Mouse (Mus musculus) erythroblast, embryonic 14.5 days (primary cell): ENCODE measurements around the gene Abhd17a. TPM values are rescaled to one million over a fixed set of nuclear protein-coding genes. Genes with fewer than 3 reads are reported as not detected.

Experiments used
- H3K27me3 ChIP-seq: 2 replicates; pipeline ENCODE4 v1.6.1; 2012; ENCODE audit warnings: inconsistent platforms; ENCODE audit not compliant: control insufficient read depth
- H3K36me3 ChIP-seq: 2 replicates; pipeline ENCODE4 v1.6.1; 2012; ENCODE audit warnings: mild to moderate bottlenecking, inconsistent platforms; ENCODE audit not compliant: control insufficient read depth
- H3K4me1 ChIP-seq: 2 replicates; pipeline ENCODE4 v1.6.1; 2012; ENCODE audit warnings: inconsistent platforms; ENCODE audit not compliant: control insufficient read depth
- H3K4me3 ChIP-seq: replicated peaks from 2 replicates; pipeline ENCODE3; 2012; ENCODE audit warnings: moderate library complexity, mild to moderate bottlenecking, inconsistent platforms
- H3K9me3 ChIP-seq: 2 replicates; pipeline ENCODE4 v1.6.1; 2012; ENCODE audit warnings: low read length, inconsistent platforms, mixed read lengths; ENCODE audit not compliant: control insufficient read depth
- GATA1 ChIP-seq: IDR thresholded peaks from 2 replicates; pipeline ENCODE4 v1.6.1; 2012; ENCODE audit warnings: low read length, inconsistent platforms, mixed read lengths
- TAL1 ChIP-seq: IDR thresholded peaks from 3 replicates; pipeline ENCODE4 v1.6.1; 2012; ENCODE audit warnings: low read length, inconsistent platforms, mixed read lengths
- polyA plus RNA-seq: library from polyadenylated mRNA; stranded (reverse); fragments of >175 nt; gene quantifications from 2 replicates; pipeline ENCODE4 v1.2.3, GENCODE M21; 2012

The Abhd17a gene
- polyA plus RNA-seq, 1 experiment, result 117 TPM

- Histone ChIP-seq H3K36me3 (peaks cover 58% of the 10 kb centered on the region), H3K27me3 (no peaks in the 10 kb centered on the region), H3K4me3 (no peak overlapping the region), H3K4me1 (peaks cover 81% of the 10 kb centered on the region), H3K9me3 (no peaks in the 10 kb centered on the region)
- TF ChIP-seq TAL1 (no peak), GATA1 (no peak)
These were observed 32.7 kb downstream of the Abhd17a start for GRCm38 (mm10) chr10:80557346-80557965.

DNA sequence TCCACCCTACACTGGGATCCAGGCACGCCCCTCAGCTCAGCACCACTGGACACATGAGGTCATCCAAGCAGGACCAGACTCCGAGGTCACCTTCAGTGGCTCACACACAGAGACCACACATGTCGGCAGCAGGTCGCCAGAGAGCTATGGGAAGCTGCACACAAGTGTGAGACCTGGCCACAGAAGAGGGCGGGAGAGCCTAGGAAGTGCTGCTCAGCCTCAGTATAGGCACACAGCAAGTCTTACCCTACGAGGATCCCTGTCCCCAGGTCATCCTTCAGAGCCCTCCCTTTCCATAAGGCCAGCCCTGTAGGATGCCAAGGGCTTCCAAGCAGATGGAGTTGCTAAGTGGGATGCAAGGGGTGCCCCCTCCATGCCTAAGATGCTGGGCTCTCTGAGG is 36.1 kb downstream of the Abhd17a start:
- H3K4me1 ChIP-seq, result peaks cover 84% of the 10 kb centered on the region
- no peak for TF ChIP-seq GATA1
- H3K9me3 ChIP-seq, result no peaks in the 10 kb centered on the region
- no peaks in the 10 kb centered on the region for H3K27me3 ChIP-seq
- peaks cover 81% of the 10 kb centered on the region for H3K36me3 ChIP-seq
- peak overlapping the region; percentile 57 for H3K4me3 ChIP-seq

DNA sequence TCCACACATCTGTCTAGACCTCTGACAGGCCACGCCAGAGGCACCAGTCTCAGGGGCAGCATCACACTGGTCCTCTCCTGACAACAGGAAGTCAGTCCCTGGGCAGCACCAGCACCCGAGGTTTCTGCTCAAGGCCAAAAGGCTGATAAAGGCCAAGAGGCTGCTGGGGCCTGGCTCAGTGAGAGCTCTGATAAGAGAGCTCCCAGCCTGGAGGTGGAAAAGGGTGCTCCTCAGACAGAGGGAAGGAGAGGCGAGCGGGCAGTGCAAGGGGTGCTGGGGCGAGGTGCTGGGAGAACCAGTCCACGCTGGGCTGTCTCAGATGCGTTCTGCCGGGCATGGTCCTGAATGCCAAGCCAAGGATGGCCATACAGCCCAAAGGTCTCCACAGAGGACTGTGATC is 36.6 kb downstream of the Abhd17a start:
- H3K36me3 ChIP-seq, result peaks cover 81% of the 10 kb centered on the region
- H3K27me3 ChIP-seq, result no peaks in the 10 kb centered on the region
- peak overlapping the region; percentile 57 for H3K4me3 ChIP-seq
- peaks cover 84% of the 10 kb centered on the region for H3K4me1 ChIP-seq
- H3K9me3 ChIP-seq, result no peaks in the 10 kb centered on the region
- TF ChIP-seq GATA1 (peak; percentile 85), TAL1 (peak; percentile 74)

DNA sequence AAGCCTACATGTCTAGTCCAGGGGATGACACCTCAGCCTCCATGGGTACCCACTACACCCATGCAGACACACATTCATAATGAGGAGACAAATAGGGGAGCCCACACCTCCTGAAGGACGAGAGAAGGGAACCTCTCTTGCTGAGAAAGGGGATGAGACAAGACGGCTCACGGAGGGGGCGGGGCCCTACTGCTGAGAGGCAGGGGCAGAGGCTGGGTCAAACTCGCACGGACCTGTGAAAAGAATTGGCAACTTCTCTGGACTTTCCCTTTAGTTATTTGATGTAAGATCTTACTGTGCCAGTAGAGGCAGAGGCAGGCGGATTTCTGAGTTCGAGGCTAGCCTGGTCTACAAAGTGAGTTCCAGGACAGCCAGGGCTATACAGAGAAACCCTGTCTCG is 37.8 kb downstream of the Abhd17a start:
- TF ChIP-seq TAL1 (no peak), GATA1 (no peak)
- peaks cover 81% of the 10 kb centered on the region for H3K36me3 ChIP-seq
- H3K9me3 ChIP-seq, result no peaks in the 10 kb centered on the region
- H3K4me1 ChIP-seq, result peaks cover 84% of the 10 kb centered on the region
- H3K4me3 ChIP-seq, result peak overlapping the region; percentile 15
- H3K27me3 ChIP-seq, result no peaks in the 10 kb centered on the region

- no peaks in the 10 kb centered on the region for H3K27me3 ChIP-seq
- peaks cover 91% of the 10 kb centered on the region for H3K36me3 ChIP-seq
- H3K4me3 ChIP-seq, result no peak overlapping the region
- no peak for TF ChIP-seq TAL1
- no peak for TF ChIP-seq GATA1
- no peaks in the 10 kb centered on the region for H3K9me3 ChIP-seq
- H3K4me1 ChIP-seq, result peaks cover 88% of the 10 kb centered on the region
These were observed 40.9 kb downstream of the Abhd17a start for GRCm38 (mm10) chr10:80549279-80549678.

GRCm38 (mm10) chr10:80548428-80549006 is 41.6 kb downstream of the Abhd17a start:
- Histone ChIP-seq H3K27me3 (no peaks in the 10 kb centered on the region), H3K36me3 (peaks cover 92% of the 10 kb centered on the region), H3K4me1 (peaks cover 84% of the 10 kb centered on the region), H3K9me3 (no peaks in the 10 kb centered on the region), H3K4me3 (no peak overlapping the region)
- TF ChIP-seq GATA1 (no peak), TAL1 (no peak)

DNA sequence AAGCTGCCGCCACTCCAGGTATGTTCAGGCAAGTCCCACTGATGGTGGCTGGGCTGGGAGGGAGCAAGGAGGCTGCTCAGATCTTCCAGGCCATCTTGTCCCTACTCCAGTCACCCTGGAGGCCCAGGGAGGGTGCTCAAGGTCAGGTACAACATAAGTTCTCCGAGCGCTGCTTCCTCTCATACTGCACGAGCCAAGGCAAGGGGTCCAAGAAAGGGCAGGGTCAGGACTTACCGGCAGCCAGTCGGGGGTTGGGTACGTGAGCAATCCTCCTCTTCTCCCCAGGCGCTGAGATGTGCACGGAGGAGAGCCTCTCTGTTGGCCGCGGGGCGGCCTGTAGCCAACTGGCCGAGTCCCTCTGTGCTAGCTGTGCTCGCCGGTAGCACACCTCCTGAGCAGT is 42.6 kb downstream of the Abhd17a start:
- Histone ChIP-seq H3K4me1 (peaks cover 76% of the 10 kb centered on the region), H3K9me3 (no peaks in the 10 kb centered on the region), H3K36me3 (peaks cover 97% of the 10 kb centered on the region), H3K27me3 (no peaks in the 10 kb centered on the region), H3K4me3 (no peak overlapping the region)
- TF ChIP-seq TAL1 (no peak), GATA1 (no peak)

DNA sequence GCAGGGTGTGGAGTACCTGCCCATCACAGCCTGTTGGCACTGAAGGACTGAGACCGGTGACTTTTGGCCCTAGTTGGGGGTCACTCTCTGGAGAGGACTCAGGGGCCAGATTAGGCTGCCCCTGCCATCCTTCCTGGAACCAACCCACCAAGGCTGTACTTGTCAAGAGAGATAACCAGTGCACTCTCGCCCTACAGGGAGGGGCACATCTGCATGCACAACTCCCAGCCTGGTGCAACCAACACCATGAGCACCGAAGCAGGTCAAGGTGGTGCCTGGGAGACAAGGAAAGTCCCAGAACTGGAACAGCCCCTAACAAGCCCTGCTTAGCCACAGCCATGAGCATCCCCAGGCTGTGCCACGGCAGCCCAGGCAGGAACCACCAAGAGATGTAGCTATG is 43.2 kb downstream of the Abhd17a start:
- H3K27me3 ChIP-seq, result no peaks in the 10 kb centered on the region
- H3K9me3 ChIP-seq, result no peaks in the 10 kb centered on the region
- no peak for TF ChIP-seq TAL1
- TF ChIP-seq GATA1, result no peak
- peak overlapping the region; percentile 8 for H3K4me3 ChIP-seq
- H3K36me3 ChIP-seq, result peaks cover 97% of the 10 kb centered on the region
- peaks cover 70% of the 10 kb centered on the region for H3K4me1 ChIP-seq

DNA sequence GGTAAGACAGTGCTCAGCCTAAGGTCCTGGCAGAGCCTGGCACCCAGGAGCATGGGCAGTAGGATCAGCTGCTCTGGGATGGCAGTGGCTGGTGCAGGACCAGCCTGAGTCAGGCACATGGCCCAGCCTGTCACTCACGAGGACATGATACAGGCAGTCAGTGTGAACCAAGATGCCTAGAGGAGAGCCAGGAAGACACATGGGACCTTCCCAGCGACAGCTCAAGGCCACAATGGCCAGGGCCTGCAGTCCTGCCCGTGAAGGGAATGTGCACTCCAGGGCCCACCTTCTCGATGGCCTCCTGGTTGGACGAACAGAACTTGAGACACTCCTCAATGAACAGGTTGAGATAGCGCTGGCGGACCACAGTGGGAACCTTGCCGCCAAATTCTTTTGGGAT is 44.6 kb downstream of the Abhd17a start:
- Histone ChIP-seq H3K4me3 (no peak overlapping the region), H3K27me3 (no peaks in the 10 kb centered on the region), H3K9me3 (no peaks in the 10 kb centered on the region), H3K36me3 (peaks cover 98% of the 10 kb centered on the region), H3K4me1 (peaks cover 64% of the 10 kb centered on the region)
- TF ChIP-seq GATA1 (no peak), TAL1 (no peak)

- Histone ChIP-seq H3K36me3 (peaks cover 85% of the 10 kb centered on the region), H3K9me3 (no peaks in the 10 kb centered on the region), H3K27me3 (no peaks in the 10 kb centered on the region), H3K4me3 (no peak overlapping the region), H3K4me1 (peaks cover 68% of the 10 kb centered on the region)
- TF ChIP-seq GATA1 (no peak), TAL1 (no peak)
These were observed 46.3 kb downstream of the Abhd17a start for GRCm38 (mm10) chr10:80543873-80544272.
